Mouse (Mus musculus) bone marrow, adult 2 months (tissue): ENCODE data around the gene Gm4952.

Experiments used
- CTCF ChIP-seq: fragments of 200-500 bp; IDR thresholded peaks from 2 replicates; pipeline ENCODE4 v1.5.1; 2011; ENCODE audit warnings: low read length, control low read depth; ENCODE audit not compliant: control insufficient read depth, insufficient read depth
- POLR2A ChIP-seq: fragments of 200-500 bp; IDR thresholded peaks from 2 replicates; pipeline ENCODE4 v1.6.1; 2011; ENCODE audit warnings: low read depth, mild to moderate bottlenecking, control low read depth, low read length, borderline replicate concordance; ENCODE audit not compliant: control insufficient read depth

DNA sequence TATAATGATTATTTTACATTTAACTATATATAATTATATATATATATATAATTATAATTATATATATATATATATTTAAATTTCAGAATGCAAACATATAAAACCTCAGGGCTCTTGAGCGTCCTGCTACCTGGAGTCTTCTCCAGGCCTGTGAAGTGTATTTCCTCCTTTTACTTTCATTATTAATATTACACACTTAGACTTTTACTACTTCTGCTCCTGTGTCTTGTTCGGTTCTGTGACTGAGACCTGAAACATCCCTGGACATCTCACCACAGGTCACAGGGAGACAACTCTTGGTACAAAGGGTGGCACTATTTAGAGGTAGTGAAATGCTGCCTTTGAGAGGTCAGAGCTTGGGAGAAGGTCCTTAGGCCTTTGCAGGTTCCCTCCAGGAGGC lies 43.5 kb upstream of the Gm4952 start:
- TF ChIP-seq CTCF (no peak), POLR2A (no peak)
